Mouse (Mus musculus) A20 (cell line): ENCODE data around the gene Dnajc15.

Source experiments
- DNase-seq: peaks from one replicate; pipeline ENCODE4 v3.0.0-alpha.2; 2011; ENCODE audit warnings: low read depth, low spot score

The Dnajc15 gene

DNA sequence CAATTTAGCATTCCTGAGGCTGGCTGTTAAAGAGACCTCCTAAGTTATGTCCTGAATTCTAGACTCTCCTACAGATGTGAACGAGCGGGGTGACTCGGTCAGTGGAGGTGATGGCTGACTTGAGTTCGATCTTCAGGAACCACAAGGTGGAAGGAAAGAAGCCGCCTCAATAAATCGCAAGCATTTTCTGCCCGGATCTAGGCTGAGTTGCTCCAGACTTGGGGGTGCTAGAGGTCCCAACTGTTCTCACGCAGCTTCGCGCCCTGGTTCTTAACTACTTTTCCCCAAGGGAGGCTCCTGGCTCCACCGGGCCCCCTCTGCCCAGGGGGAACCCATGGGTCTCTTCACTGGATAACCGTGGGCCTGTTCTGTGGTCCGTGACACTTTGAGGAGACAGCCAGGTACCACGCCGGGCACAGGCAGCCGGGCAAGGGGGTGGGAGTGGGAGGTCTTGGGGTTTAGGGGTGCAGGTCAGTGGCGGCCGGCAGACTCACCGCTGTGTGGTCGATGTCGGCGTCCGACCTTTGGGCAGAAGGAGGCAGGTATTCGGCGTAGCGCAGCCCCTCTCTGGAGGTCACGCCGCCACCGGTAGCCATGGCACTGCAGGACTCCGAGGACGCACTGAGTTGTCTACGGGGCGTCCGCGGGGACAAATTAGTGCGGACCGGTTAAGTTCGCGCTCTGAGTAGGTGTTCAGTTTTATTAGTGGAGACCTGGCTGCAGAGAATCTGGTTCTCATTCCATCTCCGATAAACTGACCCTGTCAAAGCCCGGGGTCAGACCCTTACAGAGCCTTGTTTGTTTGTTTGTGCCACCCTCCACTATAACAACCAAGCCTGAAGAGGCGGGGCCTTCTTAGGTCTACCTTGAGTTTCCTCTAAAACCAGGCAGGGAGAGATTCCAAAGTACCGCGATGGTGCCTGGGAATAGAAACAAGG lies at the start of gene Dnajc15:
Gene Dnajc15, minus strand, starts transcription at position 822 of the 938 bp plus-strand sequence.
- peak; percentile 91 for DNase-seq

DNA sequence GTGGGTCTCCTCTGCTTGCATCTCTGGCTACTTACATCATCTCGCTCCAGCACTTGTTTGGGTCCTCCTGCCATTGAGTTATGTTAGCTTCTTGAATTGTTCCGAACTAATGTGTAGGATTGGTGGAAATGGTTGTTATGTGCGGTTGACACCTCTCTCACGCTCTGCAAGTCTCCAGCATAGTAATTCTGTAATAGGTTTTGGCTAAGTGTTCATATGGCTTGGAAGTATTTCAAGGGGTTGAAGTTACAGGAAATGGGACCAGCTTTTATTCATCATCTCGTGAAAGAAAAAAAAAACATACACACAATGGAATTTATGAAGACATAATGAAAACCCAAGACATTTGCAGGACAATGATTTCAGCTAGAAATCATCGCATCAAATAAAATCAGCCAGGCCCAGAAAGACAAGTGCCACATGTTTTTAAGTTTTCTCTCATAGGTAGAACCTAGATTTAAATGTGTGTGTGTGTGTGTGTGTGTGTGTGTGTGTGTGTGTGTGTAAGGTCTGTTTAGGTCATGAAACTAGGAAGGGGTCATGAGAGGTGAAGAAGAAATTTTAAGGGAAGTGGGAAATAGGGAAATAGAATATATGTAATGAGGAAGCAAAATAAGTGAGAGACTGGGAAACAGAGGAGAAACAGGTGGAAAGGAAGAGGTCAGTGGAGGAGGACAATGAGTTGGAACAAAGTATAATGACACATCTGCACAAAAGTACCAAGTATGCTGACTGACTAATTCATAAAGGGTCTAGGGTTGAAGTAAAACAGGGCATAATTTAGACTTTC lies 48.3 kb upstream of the Dnajc15 start:
- DNase-seq: no peak

DNA sequence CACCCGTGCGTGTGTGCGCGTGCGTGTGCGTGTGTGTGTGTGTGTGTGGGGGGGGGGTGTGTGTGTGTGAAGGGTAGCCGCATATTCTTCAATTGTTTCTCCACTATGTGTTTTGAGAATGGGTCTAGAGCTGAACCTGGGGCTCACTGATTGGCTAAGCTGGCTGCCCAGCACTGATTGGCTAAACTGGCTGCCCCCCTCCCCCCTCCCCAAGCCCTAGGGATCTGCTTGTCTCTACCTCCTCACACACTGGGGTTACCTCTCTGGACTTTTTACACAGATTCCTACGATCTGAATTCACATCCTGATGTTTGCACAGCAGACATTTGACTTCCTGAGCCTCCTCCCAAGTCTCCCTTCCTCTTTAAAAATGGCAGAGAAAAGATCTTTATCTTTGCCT lies 46.7 kb upstream of the Dnajc15 start:
- DNase-seq: no peak

DNA sequence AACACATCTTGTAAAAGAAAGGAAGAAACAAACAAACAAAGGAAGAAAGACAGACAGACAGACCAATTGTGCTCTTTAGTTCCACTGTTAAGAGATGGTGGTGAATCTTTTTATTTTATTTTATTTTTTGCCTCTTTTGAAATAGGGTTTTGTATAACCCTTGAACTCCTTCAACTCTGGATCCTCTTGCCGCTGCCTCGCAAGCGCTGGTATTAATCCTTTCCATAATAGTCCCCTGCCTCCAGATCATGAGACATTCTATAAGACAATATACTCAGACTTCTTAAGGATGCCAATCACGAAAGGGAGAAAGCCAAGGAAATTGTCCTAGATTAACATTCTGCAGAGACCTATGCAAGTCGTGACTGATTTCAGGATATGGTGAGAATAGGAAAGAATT lies 40.9 kb upstream of the Dnajc15 start:
- no peak for DNase-seq

DNA sequence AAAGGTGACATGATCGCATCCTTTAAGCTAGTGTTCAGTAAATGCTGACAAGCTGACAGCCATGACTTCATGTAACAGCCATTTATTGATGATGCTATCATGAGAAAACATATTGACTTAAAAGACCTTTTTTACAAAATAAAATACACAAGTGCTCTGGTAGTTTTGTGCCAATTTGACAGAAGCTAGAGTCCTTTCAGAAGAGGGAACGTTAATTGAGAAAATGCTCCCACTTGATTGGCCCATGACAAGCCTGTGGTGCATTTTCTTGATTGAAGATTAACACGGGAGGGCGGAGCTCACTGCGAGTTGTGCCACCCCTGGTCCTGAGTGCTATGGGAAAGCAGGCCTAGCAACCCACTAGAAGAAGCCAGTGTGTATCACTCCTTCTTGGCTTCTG lies 31.7 kb upstream of the Dnajc15 start:
- no peak for DNase-seq

DNA sequence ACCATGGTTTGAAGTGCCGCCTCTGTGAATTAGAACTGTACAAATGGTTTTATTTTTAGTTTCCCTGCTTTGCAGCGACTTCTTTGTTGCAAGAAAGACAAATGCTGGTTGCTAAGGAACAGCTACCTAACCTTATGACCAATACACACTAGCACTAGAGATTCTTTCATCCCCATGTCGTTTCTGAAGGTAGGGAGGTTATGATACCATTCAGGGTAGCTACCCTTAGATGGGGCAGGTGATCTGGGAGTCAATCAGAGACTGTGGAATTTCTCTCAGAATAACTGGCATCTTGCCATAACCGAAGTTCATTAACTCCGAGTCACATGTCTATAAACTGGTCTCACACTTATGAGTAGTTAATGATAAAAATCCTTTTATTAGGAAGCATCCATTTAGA lies 30.5 kb upstream of the Dnajc15 start:
- DNase-seq: no peak

DNA sequence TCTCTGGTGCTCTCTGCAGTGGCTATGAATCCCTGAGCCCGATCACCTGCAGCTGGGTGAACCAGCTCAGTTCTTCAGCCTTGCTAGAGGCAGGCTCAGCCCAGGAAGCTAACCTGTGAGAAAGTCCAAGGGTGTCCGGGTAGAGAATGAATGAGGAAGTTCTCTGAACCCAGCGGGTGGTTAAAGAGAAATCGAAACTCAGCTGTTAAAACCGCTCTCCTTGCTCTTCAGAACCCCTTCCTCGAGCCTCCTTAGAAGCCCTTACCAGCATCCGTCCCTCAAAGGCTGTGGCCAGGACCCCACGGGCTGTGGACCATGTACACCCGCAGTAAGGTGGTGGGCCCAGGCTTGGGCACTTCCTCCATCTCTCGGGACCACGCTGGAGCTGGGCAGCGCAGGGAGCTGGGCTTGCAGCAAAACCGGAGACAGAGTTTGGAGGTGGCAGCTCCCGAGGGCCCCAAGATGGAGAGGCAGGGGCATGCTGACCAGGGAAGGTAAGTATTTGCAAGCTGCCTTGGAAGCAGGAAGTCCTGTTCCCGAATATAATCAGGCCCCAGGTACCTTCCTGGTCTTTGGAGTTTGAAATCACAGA lies 29.3 kb upstream of the Dnajc15 start, which contains the start of gene Epsti1:
Gene Epsti1, plus strand, starts transcription at position 69 of the 592 bp plus-strand sequence.
- peak; percentile 90 for DNase-seq

DNA sequence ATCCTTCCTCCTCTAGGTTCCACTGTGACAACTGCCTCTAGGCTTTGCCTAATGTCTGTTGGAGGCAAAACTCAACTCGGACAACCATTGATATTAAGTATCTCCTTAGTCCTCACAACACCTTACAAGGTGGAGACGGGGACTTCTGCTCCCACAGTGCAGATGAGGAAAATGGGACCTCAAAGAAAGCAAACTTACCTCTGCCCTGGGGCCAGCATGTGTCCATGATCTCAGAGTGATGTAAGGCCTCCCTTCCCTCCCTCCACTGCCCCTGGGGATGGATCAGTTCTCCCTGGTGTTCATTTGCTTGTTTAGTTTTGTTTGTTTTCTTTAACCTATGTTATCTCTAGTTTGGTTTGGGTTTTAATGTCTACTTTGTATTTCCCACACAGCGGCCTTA lies 27.6 kb upstream of the Dnajc15 start:
- no peak for DNase-seq

DNA sequence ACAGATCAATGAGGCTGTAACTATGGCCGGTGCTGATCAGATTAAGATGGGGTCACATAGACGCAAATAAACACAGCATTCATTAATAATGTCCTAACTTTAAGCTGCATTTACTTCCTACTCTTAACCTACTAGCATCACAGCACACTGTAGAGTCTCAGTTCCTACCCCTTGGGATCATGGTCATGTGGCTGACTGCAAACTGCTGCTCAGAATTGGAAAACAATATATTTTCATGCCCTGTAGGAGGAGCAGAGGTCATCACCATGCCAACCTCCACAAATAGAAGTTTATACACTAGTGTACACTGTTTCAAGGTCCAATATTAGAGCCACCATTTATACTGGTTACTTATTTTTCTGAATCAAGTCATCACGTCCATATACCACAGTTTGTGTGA lies 21.0 kb upstream of the Dnajc15 start:
- no peak for DNase-seq

DNA sequence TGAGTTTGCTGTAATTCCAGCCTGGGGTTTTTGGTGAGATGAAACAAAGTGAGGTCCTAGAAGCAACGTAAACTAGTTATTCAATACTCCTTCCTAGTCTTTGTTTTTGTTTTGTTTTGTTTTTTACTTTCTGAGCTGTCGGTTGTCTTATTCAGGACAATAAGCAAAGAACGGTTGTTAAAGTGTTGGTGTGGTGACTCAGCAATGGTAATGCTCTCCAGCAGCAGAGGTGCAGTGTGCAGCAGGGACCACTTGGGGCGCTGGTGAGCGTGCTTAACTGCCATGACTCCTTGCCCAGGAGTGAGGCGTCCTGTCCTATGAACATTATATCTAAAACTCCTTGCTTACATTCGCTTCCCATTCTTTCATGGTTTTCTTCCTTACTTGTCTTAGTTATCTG lies 15.0 kb upstream of the Dnajc15 start:
- DNase-seq: no peak

DNA sequence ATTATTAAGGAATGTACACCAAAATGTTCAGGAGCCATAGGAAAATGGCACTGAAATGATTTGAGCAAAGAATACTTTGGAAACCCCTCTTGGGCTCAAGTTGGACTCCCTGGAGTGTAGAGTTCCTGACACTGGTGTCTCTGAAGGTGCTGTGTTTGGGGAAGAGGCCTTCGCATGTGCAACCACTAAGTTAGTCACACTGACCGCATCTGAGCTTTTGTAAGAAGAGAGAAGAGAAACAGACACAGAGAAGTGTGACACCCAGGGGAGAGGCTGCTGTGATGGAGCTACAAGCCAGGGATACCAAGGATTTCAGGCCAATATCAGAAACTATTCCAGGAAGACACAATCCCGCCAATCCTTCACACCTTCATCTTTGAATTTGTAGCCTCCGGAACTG lies 12.0 kb upstream of the Dnajc15 start:
- no peak for DNase-seq

DNA sequence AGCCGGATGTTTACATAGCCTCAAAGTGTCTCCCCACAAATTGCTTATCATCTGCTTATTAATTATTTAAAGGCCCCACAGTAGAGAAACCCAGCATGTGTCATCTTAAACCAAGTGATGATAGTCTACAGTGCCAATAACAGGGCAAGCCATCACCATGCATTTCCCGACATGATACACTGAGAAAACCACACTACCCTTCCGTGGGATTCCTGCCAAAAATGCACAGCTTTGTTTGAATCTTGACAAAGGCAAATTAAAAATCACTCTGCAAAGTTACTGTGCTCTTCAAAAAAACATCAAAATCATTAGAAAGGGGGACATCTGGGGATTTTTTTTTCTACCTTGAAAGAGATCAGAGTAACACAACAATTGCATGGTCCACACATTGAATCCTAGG lies 11.5 kb upstream of the Dnajc15 start:
- DNase-seq: no peak

DNA sequence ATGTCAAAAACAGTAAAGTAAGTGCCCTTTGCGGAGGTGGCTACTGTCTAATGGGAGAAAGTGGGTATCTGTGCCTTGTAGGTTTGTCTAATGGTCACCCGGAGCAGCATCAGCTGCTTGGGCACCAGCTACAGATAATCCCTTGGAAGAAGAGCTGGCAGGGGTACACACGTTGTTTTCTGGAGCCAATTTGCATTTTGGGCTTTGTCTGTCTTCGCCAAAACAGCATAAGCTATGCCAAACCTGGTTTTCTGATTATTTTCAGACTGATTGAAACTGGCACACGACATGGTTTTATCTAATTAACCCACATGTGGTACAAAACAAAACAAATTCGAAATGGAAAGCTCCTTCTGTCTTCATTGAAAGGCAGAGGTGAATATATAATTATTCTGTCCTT lies 7.7 kb upstream of the Dnajc15 start:
- no peak for DNase-seq

DNA sequence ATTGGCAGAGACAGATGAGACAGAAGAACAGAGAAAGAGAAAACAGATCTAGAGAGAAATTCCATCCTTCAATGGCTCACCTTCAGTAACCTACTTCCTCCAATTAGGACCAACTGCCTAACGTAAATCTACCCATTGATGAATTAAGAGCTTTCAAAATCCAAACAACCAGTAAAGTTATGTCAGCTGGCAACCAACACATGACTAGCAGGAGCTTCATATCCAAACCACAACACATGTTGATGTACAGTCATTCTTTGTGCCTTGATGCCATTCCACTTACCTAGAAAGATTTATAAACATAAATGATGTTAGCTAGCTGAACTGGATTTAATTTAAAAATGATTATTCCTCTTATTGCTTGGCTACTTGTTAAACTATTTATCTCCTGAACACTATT lies 7.1 kb upstream of the Dnajc15 start:
- DNase-seq: no peak

DNA sequence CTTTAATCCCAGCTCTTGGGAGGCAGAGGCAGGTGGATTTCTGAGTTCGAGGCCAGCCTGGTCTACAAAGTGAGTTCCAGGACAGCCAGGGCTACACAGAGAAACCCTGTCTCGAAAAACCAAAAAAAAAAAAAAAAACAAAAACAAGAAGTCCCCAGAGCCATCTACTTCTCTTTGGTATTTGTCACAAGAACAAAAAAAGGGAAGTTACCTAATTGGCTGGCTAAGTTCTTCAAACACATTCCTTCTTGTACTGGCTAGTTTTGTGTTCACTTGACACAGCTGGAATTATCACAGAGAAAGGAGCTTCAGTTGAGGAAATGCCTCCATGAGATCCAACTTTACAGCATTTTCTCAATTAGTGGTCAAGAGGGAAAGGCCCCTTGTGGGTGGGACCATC lies 3.0 kb upstream of the Dnajc15 start:
- DNase-seq: peak; percentile 32

DNA sequence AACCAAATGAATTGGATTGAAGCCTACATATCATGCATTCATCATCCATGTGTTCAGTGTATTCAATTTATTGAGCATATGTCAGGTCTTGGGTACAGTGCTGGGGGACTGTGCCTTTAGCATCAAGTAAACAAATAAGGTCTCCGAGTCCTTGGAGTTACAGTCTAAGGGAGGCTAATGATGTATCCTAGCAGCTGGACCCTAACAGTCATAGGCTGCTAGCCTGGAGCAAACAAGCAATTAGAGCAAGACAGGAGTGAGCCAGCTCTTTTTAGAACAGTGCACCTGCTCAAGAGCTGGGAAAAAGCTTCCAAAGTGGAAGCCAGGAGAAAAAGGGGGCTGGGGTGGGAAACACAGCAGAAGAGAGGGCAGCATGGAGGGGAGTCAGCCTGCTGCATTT lies 1.3 kb upstream of the Dnajc15 start:
- no peak for DNase-seq

DNA sequence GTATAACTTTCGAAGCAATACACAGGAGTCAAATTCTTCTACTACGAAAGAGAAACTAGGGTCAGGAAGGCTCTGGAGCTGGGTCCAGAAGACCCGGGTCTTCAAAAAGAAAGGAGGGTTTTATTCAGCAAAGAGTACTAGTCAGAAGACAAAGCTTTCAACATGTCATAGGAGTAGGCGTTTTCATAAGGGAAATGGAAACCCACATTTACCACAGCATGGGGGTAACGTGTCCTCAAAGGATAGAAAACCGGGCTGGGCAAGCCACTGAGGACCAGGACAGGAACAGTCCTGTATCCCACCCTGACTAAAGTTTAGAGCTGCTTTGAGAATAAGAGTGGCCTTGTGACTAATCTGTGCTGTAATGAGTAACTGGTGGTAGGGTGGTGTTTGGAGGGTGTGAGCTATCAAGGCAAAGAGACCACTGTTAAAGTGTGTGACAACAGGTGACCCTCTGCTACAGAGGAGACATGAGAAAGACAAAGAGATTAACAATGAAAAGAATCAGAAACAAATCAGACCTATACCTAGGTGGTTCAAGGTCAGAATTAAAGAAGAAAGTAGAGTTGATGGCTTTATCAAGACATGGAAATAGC lies 3.4 kb downstream of the Dnajc15 start:
- no peak for DNase-seq

DNA sequence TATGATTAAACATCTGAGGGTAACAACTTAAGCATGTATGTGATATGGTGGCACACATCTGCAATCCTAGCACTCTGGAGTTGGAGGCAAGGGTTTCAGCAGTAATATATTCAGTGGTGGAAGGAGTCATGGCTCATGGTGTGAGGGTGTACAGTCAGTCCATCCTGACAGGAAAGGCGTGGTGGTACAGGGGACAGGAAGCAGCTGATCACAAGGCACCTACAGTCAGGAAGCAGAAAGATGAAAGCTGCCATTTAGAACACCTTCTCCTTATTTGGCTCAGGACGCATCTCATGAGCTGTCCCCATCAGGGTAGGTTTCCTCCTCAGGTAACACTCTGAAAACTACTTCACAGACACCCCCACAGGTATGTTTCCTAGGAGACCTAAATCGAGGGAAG lies 4.0 kb downstream of the Dnajc15 start:
- no peak for DNase-seq

DNA sequence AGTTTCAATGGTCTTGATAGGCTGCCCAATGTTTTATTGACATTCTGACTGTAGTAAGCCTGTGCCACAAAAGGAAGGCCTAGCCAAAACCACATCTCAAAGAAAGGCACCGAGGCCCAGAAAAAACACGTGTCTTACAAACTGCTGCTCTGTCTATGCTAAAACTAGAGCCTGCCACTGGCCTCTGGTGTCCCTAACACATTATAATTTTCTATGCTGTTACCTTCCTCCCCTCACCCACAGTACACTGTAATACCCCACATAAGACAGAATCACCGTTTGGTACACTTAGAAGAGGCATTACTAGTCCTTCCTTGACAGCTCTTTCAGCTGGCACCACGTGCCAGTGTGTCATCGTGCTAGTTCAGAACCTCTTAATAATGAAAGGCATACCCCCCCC lies 7.3 kb downstream of the Dnajc15 start:
- no peak for DNase-seq

DNA sequence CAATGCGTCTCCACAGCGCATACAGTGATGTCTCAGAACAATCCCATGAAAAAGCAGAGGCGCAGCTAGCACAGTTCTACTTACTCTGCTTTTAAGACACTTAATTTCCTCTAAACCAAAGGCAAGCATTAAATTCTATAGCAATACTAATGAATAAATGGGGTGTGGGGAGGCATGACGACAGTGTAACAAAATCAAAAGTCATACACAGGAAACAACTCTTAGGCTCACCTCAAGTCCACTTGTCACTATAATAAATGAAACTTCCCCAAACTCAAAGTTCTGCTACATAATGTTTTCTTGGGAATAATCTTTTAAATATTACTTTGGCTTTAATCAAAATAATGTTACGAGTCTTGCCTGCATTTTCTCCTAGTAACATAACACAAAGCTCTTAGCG lies 10.4 kb downstream of the Dnajc15 start:
- no peak for DNase-seq

DNA sequence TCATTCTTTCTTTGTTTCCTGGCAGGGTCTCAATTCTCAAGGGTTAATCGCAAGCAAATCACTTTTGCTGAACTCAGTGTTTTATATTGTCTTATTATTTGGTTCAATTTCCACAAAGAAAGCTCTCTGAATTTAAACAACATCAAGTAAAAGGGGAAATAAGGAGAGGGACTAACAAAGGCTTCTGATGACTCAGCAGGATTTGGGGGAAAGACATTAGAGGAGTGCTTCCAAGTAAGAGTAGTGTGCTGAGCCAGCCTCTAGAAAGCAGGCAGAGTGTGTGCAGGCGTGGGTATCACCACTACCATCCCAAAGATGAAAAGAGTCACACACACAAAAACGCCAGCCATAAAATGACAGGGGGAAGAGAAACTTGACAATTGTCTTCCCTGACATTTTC lies 10.9 kb downstream of the Dnajc15 start:
- DNase-seq: no peak
